Mouse (Mus musculus) common myeloid progenitor, adult 5-6 weeks (primary cell): ENCODE results near the gene Themis2. TPM values are rescaled to one million over a fixed set of nuclear protein-coding genes. Genes with fewer than 3 reads are reported as not detected.
"Not testable (repeated sequence)": the region's sequence is repeated elsewhere in the genome, so short reads cannot be mapped to it uniquely, and the experiment has no call there.

ENCODE experiments used
- ATAC-seq: replicated peaks from 2 replicates; pipeline ENCODE4 v1.8.0; 2016; ENCODE audit warnings: low read depth, mild to moderate bottlenecking, moderate TSS enrichment, inconsistent platforms; ENCODE audit not compliant: poor library complexity, severe bottlenecking
- total RNA-seq: library from RNA; stranded (forward); fragments of 200-1000, 187-1606 nt; gene quantifications from 2 replicates; pipeline ENCODE4 v1.2.3, GENCODE M21; 2017

Themis2 gene
- total RNA-seq, 1 experiment from 2014 or later, result 12.0 TPM

DNA sequence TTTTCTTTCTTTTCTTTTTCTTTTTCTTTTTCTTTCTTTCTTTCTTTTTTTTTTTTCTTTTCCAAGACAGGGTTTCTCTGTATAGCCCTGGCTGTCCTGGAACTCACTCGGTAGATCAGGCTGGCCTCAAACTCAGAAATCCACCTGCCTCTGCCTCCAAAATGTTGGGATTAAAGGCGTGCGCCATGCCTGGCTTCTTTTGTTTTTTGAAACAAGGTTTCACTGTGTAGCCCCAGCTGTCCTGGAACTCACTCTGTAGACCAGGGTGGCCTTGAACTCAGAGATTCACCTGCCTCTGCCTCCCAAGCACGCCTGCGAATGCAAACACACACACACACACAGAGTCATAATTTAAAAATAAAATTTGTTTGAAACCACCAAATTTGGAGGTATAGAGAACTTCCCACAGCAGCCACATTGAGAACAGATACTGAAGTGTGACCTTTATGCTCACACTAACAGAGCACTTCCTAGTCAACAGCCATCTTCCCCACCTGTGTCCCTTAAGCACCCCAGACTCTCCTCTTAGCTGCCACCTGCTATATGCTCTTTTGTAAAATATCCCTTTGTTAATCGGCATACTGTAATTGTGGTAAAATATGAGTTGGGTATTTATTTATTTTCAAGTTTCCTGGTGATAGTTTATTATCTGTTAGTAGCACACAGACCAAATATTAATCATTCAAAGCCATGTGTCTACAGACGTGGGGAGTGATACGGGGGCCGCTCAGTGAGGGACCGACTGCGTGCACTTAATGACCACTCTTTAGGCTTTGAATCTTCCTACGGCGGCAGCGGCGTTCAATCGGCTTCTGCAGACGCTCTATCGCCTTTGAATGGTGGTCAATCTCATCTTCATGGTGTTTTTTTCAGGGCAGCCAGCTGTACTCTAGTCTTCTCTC lies 5.2 kb upstream of the Themis2 start:
- peak; percentile 24; the same call in 1 of the 2 replicates for ATAC-seq

DNA sequence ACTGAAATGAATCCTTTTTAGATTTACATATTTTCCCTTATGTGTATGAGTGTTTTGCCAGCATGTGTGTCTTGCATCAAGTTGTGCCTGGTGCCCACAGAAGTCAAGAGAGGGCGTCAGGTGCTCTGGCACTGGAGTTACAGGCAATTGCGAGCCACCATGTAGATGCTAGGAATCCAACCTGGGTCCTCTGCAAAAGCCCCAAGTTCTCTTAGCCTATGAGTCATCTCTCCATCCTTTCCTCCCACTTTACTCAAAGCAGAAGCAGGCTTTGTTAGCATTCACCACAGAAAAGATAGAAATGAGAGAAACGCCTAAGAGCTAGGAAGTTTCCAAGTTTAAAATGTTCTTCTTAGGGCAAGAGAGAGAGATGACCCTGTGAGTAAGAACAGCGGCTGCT lies 3.7 kb upstream of the Themis2 start:
- ATAC-seq, result no peak

GRCm38 (mm10) chr4:132798666-132799065 lies 2.5 kb upstream of the Themis2 start:
- not testable (repeated sequence) for ATAC-seq

DNA sequence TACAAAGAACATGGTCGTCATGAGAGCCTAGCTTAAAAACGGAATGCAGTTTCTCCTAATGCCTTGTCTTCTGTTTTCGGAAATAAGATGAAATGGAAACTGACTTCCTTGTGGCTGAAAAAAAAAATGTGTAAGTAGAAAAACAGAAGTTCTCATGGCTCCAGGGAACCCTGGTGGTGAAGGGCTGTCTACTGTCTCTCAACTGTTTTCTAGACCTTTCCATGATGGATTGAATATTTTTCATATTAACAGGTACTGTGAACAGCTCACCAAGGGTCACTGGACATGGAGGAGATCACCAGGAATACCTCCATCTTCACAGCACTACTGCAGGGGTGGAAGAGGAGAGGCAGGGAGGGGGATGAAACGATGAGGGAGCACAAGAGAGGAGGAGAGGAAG lies 1.8 kb upstream of the Themis2 start:
- peak; percentile 6; the same call in 1 of the 2 replicates for ATAC-seq

DNA sequence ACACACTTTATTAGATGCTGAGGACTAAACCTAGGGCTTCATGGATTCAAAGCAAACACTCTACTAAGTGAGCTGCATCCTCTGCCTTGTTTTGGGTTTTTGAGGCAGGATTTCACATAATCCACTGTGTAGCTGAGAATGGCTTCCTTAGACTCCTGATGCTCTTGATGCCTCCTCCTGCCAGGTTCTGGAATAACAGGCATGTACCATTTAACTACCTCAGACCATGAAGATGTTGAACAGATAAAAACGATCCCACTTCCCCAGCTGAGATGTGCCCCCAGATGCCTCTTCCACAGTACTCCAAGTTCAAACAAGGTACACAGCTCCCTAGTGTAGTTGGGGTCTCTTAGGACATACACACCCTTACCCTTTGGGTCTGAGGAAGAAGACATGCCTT lies 1.3 kb upstream of the Themis2 start:
- no peak for ATAC-seq

DNA sequence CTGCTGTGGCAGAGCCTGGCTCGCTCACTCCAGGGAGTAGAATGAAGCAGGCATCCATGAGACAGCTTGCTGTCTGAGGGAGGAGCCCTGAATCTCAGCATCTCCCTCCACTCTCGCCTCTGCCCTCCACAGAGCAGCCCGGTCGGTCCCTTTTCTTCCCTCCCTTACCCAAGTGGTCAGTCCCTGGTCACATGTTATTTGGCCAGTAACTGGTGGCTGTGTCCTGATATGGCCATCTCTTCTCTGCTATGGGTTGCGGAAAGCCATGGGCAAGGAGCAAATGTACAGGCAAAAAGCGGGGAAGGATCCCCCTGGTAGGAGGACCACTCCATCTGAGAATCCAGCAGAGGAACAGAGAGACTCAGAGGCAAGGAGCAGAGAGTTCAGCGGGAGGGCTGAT lies 1.0 kb downstream of the Themis2 start:
- no peak for ATAC-seq

- peak; percentile 23; the same call in 1 of the 2 replicates for ATAC-seq
Observed at GRCm38 (mm10) chr4:132794760-132795159, 1.4 kb downstream of the Themis2 start.

DNA sequence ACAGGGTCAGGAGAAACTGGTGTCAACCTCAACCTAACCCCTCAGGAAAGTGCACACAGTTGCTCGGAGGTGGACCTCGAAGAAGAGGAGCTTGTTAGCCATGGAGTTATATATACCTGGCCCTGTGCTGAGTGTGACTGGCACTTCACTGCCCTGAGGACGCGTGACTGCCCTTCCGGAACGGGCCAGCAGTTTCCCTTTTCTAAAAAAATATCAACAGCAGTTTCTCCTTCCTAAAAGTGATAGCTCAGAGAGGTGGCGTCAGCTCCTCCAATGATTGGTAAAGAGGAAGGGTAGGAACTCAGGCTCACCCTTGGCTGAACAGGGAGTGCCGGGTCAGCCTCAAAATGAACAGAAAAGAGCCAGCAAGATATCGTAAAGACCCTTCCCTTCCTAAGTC lies 2.2 kb downstream of the Themis2 start:
- peak; percentile 54 for ATAC-seq

DNA sequence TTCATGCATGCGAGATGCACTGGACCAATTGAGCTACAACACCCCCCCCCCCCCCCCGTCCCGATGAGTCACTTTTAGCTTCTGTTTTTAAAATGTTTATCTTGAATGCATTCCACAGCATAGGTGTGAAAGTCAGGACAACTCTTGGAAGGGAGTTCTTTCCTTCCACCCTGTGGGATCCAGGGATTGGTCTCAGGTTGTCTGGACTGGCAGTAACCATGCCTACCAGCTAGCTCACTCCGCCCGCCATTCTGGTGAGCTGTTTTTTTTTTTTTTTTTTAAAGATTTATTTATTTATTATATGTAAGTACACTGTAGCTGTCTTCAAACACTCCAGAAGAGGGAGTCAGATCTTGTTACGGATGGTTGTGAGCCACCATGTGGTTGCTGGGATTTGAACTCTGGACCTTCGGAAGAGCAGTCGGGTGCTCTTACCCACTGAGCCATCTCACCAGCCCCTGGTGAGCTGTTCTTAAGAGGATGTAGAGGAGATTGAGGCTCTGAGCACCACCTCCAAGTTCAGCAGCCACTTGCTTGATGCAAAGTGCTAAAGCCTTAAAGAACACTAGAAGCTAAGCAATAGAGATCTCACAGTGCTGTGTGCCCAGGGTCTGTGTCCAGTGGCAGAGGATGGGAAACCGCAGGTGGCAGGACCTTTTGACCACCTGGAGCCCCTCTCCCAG lies 2.7 kb downstream of the Themis2 start:
- not testable (repeated sequence) for ATAC-seq

DNA sequence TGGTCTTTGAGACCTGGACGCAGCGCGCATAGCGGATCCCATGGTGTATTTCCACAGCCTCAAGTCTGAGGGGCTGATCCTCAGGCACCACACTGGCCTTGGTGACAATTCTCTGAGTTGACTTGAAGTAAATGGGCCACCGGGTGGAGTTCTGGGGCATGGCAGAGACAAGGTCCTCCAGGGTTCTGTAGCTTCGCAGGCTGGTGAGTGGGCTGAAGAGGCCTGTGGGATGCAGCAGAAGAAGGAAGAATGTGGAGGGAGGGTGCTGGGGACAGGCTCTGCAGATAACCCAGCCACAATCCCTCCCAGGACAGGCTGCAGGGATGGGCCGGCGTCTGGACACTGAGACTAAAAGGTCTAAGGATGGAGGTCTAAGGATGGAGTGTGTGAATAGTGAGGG lies 6.5 kb downstream of the Themis2 start:
- no peak for ATAC-seq

- no peak for ATAC-seq
Observed at GRCm38 (mm10) chr4:132785228-132785627, 11.0 kb downstream of the Themis2 start.

DNA sequence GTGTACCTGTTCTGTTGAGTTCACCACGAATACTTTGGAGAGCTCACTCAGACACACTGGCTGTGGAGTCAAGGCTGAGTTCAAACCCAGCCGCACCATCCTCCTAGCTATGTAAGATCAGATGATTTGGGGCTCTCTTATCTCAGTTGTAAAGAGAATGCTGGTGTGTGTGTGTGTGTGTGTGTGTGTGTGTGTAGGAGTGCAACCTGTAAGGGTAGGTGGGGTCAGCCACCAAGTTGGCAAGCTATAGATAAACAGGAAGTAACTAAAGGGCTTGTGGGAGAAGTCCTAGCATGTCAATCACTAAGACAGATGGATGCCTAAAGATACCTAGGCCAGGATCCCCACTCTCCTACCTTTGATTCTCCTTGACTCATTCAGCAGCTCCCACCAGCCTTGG lies 12.5 kb downstream of the Themis2 start:
- no peak for ATAC-seq

GRCm38 (mm10) chr4:132780288-132780687 lies 15.9 kb downstream of the Themis2 start:
- ATAC-seq, result peak; percentile 84

GRCm38 (mm10) chr4:132778562-132779201 lies 17.5 kb downstream of the Themis2 start:
- ATAC-seq, result no peak

- peak; percentile 53 for ATAC-seq
Observed at GRCm38 (mm10) chr4:132776764-132777163, 19.4 kb downstream of the Themis2 start.

GRCm38 (mm10) chr4:132774905-132775304 lies 21.3 kb downstream of the Themis2 start:
- ATAC-seq, result no peak

DNA sequence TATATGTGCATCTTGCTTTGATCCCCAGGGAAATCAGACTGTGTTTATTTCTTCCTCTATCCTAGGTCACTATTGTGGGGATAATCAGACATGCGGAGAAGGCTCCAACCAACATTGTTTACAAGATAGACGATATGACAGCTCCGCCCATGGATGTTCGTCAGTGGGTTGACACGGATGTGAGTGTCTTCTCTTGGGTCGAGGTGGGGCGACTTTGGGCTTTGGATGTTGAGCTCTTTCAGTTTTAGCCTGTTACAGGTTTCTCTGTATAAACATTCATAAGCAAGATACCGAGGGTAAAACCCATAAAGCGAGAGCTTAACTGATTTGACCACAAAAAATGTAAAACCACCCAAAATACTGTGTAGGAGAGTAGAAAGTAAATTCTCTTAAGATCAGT lies 24.4 kb downstream of the Themis2 start:
- no peak for ATAC-seq

- peak; percentile 98 for ATAC-seq
Observed at GRCm38 (mm10) chr4:132767914-132768876, 28.0 kb downstream of the Themis2 start, which contains the start of gene Rpa2. Rpa2 (plus strand) TSS chr4:132768332.

GRCm38 (mm10) chr4:132763125-132763524 lies 33.1 kb downstream of the Themis2 start:
- not testable (repeated sequence) for ATAC-seq

- ATAC-seq, result no peak
Observed at GRCm38 (mm10) chr4:132762602-132763001, 33.6 kb downstream of the Themis2 start.
